Mouse (Mus musculus) kidney, postnatal 10 days (tissue): Measurements from ENCODE around the gene D1Pas1.

ENCODE experiments used
- DNase-seq: peaks from one replicate; pipeline ENCODE4 v3.0.0; 2021; ENCODE audit warnings: mixed read lengths

D1Pas1 gene

GRCm38 (mm10) chr1:186988281-186988682 is 21.1 kb downstream of the D1Pas1 start:
- no peak for DNase-seq

- no peak for DNase-seq
Observed at GRCm38 (mm10) chr1:186988822-186989221, 21.6 kb downstream of the D1Pas1 start.

GRCm38 (mm10) chr1:186991473-186991872 is 24.3 kb downstream of the D1Pas1 start:
- no peak for DNase-seq

GRCm38 (mm10) chr1:186992113-186992512 is 24.9 kb downstream of the D1Pas1 start:
- no peak for DNase-seq

GRCm38 (mm10) chr1:186997596-186998304 is 30.5 kb downstream of the D1Pas1 start:
- DNase-seq = no peak

GRCm38 (mm10) chr1:187003441-187003861 is 36.2 kb downstream of the D1Pas1 start:
- no peak for DNase-seq

- DNase-seq = no peak
Observed at GRCm38 (mm10) chr1:187004306-187004705, 37.1 kb downstream of the D1Pas1 start.

GRCm38 (mm10) chr1:187006227-187006925 is 39.2 kb downstream of the D1Pas1 start:
- no peak for DNase-seq

GRCm38 (mm10) chr1:187008236-187008635 is 41.0 kb downstream of the D1Pas1 start:
- no peak for DNase-seq

GRCm38 (mm10) chr1:187010071-187010470 is 42.9 kb downstream of the D1Pas1 start:
- no peak for DNase-seq

- DNase-seq = no peak
Observed at GRCm38 (mm10) chr1:187011601-187012000, 44.4 kb downstream of the D1Pas1 start.

- DNase-seq = no peak
Observed at GRCm38 (mm10) chr1:187014141-187014540, 46.9 kb downstream of the D1Pas1 start.

GRCm38 (mm10) chr1:187015673-187016072 is 48.5 kb downstream of the D1Pas1 start:
- no peak for DNase-seq

- DNase-seq = no peak
Observed at GRCm38 (mm10) chr1:187016116-187016515, 48.9 kb downstream of the D1Pas1 start.

- peak; percentile 8 for DNase-seq
Observed at GRCm38 (mm10) chr1:187020011-187020410, 52.8 kb downstream of the D1Pas1 start.
